Mouse (Mus musculus) neural tube, embryonic 10.5 days (tissue): ENCODE data around the gene Havcr1.
"Not testable (repeated sequence)": the region's sequence is repeated elsewhere in the genome, so short reads cannot be mapped to it uniquely, and the experiment has no call there.

Source experiments
- DNase-seq: peaks from one replicate; pipeline ENCODE4 v3.0.0-alpha.2; 2017; ENCODE audit warnings: low spot score; ENCODE audit errors: extremely low spot score

The Havcr1 gene

DNA sequence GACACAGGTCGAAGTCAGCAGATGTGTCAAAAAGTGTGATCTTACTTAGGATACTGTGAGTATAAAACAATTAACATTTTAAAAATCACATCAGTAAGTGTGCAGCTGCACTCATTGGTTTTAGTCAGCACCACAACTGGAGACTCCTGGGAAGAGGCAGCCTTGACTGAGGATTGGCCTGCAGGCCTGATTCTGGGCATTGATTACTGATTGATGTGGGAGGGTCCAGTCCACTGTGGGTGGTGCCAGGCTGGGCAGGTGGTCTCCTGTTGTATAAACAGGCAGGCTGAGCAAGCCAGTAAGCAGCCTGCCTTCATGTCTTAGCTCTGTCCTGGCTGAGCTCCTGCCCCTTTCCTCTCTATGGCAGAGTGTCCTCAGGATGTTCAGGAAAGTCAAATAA, at the start of gene Havcr1:
TSS of gene Havcr1 (plus strand) at position 5 of the 400 bp plus-strand sequence.
- DNase-seq, result not testable (repeated sequence)

DNA sequence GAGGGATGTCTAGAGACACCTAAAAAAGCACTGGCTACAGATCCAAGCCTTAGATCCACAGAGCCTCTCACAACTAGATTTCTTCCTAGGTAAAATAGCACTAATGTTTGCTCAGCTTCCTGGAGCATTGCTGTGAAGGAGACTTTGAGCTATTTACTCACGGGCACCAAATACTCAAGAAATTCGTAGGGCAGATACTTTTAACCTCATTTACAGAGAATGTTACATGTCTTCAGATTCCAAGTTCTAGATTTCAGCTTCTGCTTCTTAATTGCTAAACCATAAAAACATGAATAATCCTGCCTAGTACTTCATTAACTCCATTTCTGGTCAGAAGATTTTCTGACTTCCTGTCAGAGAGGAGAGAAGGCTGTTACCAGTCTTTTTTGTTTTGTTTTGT, 44.7 kb upstream of the Havcr1 start:
- no peak for DNase-seq

DNA sequence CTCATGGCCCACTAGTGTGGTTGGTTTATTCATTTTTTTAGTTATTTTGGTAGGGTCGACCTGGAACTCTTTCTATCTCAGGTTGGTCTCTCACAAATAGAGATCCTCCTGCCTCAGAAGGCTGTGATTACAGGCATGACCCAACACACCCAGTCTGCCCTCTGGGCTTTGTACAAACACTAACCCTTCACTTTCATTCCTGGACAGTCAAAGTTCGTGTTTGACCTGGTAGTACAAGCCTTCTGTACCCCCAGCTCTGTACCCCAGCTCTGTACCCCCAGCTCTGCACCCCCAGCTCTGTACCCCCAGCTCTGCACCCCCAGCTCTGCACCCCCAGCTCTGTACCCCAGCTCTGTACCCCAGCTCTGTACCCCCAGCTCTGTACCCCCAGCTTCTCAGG, 39.0 kb upstream of the Havcr1 start:
- not testable (repeated sequence) for DNase-seq

DNA sequence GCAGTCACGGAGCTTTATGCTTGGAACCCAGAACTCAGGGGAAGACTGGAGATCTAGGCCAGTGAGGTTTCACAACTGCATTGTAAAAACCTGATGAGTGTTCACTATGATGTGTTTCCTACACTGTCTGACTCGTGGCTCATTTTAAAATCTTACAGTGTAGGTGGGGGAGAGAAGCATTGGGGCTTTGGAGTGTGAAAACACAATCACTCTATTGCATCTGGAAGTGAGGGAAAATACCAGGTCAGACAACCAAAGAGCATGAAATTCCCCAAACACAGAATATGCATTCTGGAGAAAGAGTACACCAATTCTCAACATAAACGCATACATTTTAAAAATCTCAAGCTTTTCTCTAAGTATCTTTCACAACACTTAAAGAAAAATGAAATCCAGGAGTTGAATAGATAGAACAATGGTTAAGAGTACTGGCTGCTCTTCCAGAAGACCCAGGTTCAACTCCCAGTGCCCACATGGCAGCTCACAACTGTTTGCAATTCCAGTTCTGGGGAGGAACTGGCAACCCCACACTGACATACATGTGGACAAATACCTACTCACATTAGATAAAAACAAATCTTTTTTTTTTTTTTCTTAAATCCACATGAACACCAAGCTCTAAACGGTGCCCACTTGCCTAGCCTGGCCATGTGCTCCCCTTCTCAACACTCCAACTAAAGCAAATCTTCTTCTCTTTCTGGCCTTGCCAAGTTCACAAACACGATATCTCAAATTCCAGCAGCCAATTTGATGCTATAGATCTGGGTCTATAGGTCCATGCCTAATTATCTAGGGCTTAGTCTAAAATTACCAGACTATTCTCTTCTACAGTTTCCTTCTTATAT, 37.2 kb upstream of the Havcr1 start:
- no peak for DNase-seq

DNA sequence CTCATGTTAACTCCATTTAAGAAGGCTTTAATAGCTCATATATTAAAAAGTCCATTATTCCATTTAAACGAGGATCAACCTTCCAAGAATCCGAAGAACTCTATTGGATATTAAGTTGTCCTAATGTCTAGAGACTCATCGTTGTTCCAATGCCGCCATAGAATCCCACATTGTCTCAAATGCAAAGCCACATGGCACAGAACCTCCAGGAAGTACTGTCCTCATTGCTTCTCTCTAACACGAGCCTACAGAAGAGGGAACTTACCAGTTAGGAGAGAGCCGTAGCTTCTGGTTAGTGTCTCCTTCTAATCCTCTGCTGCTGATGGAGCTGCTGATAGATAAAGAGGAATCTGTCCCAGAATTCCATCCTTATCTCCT, 36.6 kb upstream of the Havcr1 start:
- no peak for DNase-seq

DNA sequence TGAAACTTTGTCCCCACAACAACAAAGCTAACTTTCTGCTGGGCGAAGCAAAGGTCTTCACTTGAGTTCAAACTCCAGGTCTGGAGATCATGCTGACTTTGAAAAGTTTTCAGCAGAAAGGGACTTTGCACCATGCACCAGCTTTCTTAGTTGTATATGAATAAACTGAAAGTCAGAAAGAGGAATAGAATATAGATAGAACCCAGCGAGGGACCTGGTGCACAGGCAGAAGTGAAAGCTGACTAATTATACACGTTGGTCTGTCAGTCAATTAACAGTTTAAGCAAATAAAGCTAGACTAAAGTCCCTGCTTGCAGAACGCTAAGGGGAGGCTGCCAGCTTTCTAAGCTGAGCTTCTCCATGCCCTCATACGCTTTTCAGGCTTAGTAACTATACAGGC, 36.0 kb upstream of the Havcr1 start:
- DNase-seq, result no peak

DNA sequence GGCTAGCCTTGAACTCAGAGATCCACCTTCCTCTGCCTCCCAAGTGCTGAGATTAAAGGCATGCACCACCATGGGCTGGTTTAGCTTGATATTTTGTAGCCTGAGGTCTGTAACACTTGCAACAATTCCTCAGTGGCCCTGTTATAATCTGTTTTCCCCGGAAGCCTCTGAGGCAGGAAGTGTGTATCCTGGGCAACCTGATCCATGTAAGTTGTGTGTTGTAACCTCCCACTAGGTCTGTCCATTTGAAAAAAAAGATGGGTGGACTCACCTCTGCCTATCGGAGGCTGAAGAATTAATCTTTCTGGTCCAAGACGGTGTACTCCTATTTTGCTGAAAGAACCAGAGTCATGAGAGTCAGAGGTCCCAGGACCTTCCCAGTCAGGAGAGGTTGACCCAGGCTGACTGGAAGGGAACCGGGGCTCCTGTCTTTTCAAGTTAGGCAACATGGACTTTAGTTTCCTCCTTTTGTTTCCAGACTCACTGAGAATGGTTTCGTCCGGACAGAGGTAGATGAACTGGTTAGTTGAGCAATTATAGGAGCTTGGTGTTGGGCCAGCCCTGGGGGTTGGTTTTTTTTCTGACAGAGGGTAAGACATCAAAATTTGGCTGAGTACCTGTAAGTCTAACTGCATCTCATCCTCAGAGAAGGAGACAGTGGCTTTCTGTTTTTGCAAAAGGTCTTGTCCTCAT, 28.1 kb upstream of the Havcr1 start, which contains the start of gene Timd2:
TSS of gene Timd2 (minus strand) at position 398 of the 693 bp plus-strand sequence.
- no peak for DNase-seq

DNA sequence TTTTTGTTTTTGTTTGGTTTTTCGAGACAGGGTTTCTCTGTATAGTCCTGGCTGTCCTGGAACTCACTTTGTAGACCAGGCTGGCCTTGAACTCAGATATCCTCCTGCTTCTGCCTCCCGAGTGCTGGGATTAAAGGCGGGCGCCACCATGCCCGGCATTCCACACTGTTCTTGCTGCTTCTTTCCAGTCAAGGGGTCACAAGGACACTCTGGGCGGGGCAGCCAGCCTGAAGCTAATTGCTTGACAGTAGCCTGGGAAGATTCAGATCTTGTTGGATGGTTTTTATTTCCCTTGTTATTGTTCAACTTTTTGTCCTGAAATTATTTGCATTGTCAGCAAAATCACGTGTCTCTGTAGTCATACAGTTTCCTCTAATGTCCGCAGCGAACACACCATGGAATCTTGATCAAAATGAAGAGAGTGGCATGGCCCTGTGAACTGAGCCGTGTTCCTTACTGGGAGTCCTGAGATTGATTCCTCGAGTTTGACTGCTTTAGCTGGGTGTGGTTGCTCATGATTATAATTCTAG, 3.3 kb upstream of the Havcr1 start:
- DNase-seq, result no peak

DNA sequence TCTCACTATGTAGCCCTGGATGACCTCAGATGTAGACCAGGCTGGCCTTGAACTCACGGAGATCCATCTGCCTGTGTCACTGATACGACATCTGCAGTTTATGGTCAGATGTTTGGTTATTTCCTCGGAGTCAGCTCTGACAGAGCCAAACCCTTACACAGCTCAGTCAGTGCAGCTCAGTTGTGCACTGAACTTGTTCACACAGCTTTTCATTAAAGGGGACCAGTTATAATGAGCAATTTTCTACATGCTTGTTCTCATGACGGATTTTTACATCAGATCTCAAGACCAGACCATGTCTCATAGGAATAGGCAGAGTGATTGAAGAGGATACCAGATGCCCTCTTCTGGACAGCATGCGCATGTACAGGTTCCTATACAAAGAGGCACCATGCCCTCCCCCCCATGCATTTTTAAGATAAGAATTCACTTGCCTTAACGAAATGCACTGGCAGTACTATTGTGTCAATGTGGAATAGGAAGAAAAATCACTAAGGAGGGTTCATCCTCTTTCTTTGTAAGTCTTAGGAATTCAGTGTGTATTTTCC, 1.6 kb upstream of the Havcr1 start:
- no peak for DNase-seq

DNA sequence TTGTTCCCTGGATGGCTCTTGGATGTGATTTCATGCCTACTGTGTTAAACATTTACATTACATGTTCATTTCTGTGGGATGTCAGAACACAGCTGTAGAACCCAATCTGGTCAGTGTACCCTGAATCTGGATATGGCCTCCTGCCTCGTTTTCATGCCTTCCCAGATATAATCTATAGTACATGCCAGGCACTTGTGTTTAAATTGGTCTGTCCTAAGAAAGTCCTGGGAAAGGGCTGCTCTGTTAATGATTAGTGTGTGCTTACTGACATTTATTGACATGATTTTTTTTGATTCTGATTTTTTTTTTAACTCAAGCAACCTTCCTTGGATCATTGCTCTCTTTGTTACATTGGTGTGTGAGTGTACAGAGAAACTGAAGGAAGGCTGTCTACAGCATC, 263 bp upstream of the Havcr1 start:
- DNase-seq, result no peak

DNA sequence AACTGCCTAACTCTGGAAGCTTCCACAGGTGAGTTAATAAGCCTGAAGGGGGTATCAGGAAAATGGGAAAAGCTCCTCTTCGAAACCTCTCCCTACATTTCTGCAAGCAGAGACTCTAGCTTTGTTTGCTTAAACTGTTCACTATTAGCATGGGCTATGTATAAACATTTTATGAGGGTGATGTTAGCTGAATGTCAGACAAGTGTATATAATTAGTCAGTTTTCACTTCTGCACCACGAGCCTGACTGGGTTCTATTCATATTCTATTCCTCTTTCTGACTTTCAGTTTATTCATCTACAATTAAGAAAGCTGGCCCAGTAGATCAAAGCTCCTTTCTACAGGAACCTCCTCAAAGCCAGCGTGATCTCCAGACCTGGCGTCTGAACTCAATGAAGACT, 4.6 kb downstream of the Havcr1 start:
- no peak for DNase-seq

DNA sequence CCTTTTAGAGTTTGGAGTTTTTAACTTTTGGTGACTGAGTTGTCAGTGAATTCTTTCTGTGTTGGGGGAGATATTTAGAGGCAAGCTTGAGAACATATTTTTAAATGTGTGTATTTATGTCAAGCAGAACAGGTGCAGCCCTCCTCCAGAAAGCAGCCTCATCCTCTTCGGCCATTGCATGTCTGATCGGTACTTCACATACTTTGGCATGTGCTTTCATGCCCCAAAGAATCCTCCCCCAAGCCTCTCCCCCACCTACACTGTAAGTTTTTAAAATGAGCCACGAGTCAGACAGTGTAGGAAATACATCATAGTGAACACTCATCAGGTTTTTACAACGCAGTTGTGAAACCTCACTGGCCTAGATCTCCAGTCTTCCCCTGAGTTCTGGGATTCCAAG, 6.0 kb downstream of the Havcr1 start:
- no peak for DNase-seq

DNA sequence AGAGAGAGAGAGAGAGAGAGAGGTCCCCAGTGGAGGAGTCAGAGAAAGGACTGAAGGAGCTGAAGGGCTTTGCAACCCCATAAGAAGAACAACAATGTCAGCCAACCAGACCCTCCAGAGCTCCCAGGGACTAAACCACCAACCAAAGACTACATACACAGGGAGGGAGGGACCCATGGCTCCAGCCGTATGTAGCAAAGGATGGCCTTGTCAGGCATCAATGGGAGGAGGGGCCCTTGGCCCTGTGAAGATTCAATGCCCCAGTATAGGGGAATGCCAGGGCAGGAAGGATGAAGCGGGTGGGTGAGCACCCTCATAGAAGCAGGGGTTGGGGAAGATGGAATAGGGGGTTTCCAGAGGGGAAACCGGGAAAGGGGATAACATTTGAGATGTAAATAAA, 6.8 kb downstream of the Havcr1 start:
- no peak for DNase-seq

DNA sequence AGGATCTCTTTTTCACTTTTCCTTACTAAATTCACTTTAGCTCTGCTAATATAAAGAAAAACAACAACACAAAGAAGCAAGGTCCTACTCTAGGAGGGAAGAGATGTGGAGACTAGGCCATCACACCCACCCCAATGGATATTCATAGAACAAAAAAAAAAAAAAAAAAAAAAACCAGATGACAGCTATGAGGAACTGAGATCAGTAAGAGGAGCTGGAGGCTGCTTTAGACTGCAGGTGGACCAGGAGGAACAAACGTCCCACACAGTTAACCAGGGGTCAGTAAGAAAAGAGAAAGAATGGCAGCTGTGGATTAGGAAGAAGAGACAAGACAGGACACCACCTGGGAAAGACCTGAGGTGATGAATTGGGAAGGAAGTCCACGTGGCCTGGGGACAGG, 13.1 kb downstream of the Havcr1 start:
- no peak for DNase-seq

DNA sequence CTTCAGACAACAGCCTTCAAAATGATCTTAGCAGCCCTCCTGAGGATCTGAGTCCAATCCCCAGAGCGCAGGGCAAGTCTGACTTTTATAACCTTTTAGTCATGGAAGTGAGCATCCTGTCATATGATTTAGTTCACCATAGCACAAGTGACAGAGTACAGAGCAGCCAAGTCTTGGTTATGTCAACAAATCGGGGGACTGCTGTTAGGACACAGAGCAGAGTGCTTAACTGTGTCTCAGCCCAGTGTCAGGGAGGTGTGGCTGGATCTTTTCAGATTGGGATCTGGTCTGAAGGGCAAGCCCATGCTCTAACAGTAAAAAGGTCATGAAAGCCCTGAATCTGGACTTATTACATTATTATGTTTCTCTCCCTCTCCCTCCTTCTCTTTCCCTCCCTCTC, 18.8 kb downstream of the Havcr1 start:
- no peak for DNase-seq

DNA sequence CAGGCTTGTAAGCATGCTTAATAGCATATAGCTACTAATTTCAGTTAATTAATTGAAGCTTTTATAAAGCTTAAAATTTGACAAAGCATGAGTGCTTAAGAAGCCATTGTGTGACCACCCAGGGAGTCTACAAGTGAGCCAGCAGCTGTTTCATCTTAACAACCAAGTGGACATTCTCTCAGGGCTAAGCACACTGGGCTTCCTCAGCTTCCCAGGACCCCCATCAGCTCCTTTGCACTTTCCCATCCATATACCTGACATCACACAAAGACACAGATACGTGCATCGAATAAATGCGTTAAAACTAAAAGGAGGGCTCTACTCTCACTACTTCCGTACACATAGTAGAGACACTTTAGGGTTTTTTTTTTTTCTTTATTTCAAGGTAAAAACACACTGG, 19.8 kb downstream of the Havcr1 start:
- no peak for DNase-seq

DNA sequence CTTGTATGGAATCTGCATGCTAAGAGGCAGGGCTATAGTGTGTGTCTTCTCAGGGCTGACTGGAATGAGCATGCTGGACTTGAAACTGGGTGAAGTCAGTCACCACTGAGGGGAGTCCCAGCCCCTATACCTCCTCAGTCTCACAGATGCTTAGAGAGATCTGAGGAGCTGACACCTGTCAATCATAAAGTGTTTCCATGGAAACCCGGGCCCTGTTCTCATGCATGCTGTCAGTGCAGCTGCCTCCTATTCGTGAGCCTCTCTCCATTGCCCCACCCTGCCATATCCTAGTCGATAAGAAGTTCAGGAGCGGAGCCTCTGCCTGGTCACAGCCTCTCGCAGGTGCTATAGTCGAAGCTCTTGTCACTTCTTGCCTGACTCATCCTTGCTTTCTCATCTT, 20.8 kb downstream of the Havcr1 start:
- DNase-seq, result not testable (repeated sequence)

DNA sequence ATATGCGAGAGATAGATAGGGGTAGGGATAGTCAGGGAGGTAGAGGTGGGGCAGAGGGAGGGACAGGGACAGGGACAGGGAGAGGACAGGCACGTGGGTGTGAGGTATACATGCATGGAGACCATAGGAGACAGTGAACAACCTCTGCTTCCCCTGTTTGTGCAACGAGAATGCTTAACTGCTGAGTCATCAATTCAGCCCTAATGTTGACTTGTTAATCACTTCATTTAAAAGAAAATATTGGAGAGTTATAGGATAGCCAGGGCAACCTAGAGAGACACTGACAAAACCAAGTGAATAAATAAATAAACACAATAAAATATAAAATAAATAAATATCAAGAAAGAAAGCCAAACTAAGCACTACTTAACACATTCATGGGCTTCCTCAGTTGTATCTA, 42.0 kb downstream of the Havcr1 start:
- no peak for DNase-seq

DNA sequence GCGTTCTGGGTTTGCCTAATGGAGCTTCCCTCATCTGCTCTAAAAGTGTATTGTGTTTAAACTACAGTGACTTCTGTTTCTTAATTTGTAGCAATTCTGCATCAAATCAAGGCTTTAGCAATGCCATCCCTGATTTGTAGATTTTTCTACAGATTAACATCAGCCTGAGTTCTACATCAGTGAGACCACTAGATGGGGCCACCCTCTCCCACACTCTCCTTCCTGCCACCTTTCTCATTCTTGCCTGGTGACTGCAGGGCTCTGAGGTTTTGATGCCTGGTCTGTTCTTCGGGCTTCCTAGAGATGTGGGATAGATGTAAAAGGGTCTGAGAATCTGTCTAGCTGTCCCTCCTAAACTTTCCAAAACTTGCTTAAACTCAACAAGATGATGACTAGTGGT, 44.9 kb downstream of the Havcr1 start:
- no peak for DNase-seq

DNA sequence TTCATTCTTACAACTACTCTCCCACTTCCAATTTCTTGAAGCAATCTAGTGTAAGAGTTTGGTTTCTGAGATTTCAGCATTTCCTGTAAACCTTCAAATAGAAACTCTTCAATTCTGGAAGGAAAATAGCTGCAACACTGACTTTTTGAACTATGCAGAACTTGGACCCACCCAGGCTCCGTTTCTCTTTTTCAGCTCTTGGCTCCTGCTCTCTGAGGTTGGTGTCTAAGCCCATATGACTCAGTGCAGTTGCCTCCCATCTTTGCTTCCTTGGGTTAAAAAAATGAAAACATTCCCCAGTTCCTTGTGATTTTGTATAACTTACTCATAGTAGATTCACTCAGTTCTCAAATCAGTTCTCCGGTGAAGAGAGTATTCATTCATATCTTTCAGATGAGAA, 69.6 kb downstream of the Havcr1 start:
- DNase-seq, result no peak

DNA sequence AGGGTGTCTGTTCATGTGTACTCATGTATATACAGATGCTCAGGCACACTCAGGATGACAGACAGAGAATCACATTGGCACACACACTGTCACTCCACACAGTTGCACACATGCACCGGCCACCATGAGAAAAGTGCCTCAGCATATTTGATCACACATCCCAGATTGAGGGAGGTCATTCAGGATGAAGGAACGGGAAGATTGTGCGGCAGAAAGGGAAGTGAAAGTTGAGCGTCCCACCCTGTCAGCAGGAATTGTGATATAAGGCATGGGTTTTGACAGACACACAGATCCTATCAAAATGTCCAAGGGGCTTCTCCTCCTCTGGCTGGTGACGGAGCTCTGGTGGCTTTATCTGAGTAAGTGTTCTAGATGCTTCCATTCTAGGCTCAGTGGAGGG, 75.6 kb downstream of the Havcr1 start, which contains the start of gene Timd4:
TSS of gene Timd4 (plus strand) at position 290 of the 400 bp plus-strand sequence.
- no peak for DNase-seq

DNA sequence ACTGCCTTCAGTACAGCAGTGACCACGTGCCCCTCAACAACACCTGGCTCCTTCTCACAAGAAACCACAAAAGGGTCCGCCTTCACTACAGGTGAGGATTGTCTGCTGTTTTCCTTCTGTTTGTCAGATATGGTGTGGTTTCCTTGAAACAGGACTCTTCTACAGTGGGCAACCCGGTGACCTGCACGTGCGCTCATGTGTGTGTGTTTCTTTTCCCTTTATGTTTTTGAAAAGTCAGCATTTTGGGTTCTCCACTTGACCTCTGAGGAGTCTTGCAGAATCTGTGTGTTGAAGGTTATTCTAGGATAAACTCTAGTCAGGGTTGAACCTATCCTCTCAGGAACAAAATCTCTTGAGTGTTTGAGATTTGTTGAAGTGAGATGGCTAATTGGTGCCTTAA, 82.8 kb downstream of the Havcr1 start:
- DNase-seq, result no peak
